Mouse (Mus musculus) ES-Bruce4 (cell line): ENCODE measurements around the gene Bora. TPM values are rescaled to one million over a fixed set of nuclear protein-coding genes. Genes with fewer than 3 reads are reported as not detected.

Source experiments
- H3K27ac ChIP-seq: 2 replicates; pipeline ENCODE4 v1.5.1; 2012; ENCODE audit warnings: low read length, inconsistent platforms; ENCODE audit not compliant: insufficient read depth
- H3K27me3 ChIP-seq: 2 replicates; pipeline ENCODE4 v1.6.1; 2012; ENCODE audit warnings: mild to moderate bottlenecking, low read length, inconsistent platforms; ENCODE audit not compliant: control insufficient read depth, poor library complexity, insufficient read depth, severe bottlenecking
- H3K36me3 ChIP-seq: 2 replicates; pipeline ENCODE4 v1.6.1; 2012; ENCODE audit warnings: inconsistent platforms, mild to moderate bottlenecking, low read length, moderate library complexity; ENCODE audit not compliant: control insufficient read depth, poor library complexity, insufficient read depth, severe bottlenecking
- H3K4me1 ChIP-seq: one replicate; pipeline ENCODE4 v1.8.1; 2011; ENCODE audit warnings: low read length; ENCODE audit not compliant: control insufficient read depth, insufficient read depth
- H3K4me3 ChIP-seq: 2 replicates; pipeline ENCODE4 v1.5.1; 2011; ENCODE audit warnings: low read depth, mild to moderate bottlenecking, low read length
- H3K9ac ChIP-seq: 2 replicates; pipeline ENCODE4 v1.6.1; 2012; ENCODE audit warnings: low read depth, mild to moderate bottlenecking, inconsistent platforms; ENCODE audit not compliant: poor library complexity, severe bottlenecking
- H3K9me3 ChIP-seq: replicated peaks from 2 replicates; pipeline ENCODE4 v1.6.1; 2012; ENCODE audit warnings: mild to moderate bottlenecking, low read length, inconsistent platforms; ENCODE audit not compliant: control insufficient read depth, poor library complexity, insufficient read depth, severe bottlenecking
- CTCF ChIP-seq: IDR thresholded peaks from one replicate; pipeline ENCODE4 v1.8.1; 2011; ENCODE audit warnings: low read depth, low read length
- EP300 ChIP-seq: IDR thresholded peaks from 2 replicates; pipeline ENCODE4 v1.6.1; 2011; ENCODE audit warnings: low read depth, low read length; ENCODE audit not compliant: insufficient read depth
- POLR2A ChIP-seq: IDR thresholded peaks from one replicate; pipeline ENCODE4 v1.8.1; 2011; ENCODE audit warnings: low read length; ENCODE audit not compliant: insufficient read depth
- polyA plus RNA-seq: library from polyadenylated mRNA; stranded (reverse); fragments of >200 nt; gene quantifications from 2 replicates; pipeline ENCODE4 v1.2.4, GENCODE M21; 2011; ENCODE audit warnings: low read depth; ENCODE audit not compliant: missing spikeins, insufficient read depth, insufficient read length

The Bora gene
- polyA plus RNA-seq, 1 experiment = 64.8 TPM

- Histone ChIP-seq H3K9me3 (no peaks in the 10 kb centered on the region), H3K9ac (peak overlapping the region; percentile 95), H3K27ac (peak overlapping the region; percentile 7; the same call in 1 of the 2 replicates), H3K27me3 (no peaks in the 10 kb centered on the region), H3K36me3 (peaks cover 7% of the 10 kb centered on the region; the same call in 1 of the 2 replicates), H3K4me3 (peak overlapping the region; percentile 88), H3K4me1 (no peaks in the 10 kb centered on the region)
- TF ChIP-seq POLR2A = no peak
- TF ChIP-seq CTCF = no peak
- no peak for TF ChIP-seq EP300
Measured at GRCm38 (mm10) chr14:99045378-99046030, 518 bp upstream of the Bora start.

GRCm38 (mm10) chr14:99046782-99047181, 760 bp downstream of the Bora start:
- peaks cover 11% of the 10 kb centered on the region; the same call in 1 of the 2 replicates for H3K36me3 ChIP-seq
- peak overlapping the region; percentile 92 for H3K4me3 ChIP-seq
- peak overlapping the region; percentile 73 for H3K9ac ChIP-seq
- TF ChIP-seq CTCF (no peak), EP300 (no peak), POLR2A (no peak)
- H3K4me1 ChIP-seq = no peaks in the 10 kb centered on the region
- H3K9me3 ChIP-seq = no peaks in the 10 kb centered on the region
- 0 out of 2 replicates have a peak overlapping the region, but pooled peaks have one; percentile 52 for H3K27ac ChIP-seq
- no peaks in the 10 kb centered on the region for H3K27me3 ChIP-seq

- H3K9ac ChIP-seq = no peak overlapping the region
- H3K4me1 ChIP-seq = peaks cover 3% of the 10 kb centered on the region
- H3K36me3 ChIP-seq = peaks cover 30% of the 10 kb centered on the region
- no peaks in the 10 kb centered on the region for H3K9me3 ChIP-seq
- H3K27me3 ChIP-seq = no peaks in the 10 kb centered on the region
- H3K4me3 ChIP-seq = no peak overlapping the region
- TF ChIP-seq EP300 = no peak
- no peak for TF ChIP-seq POLR2A
- no peak for TF ChIP-seq CTCF
- no peak overlapping the region for H3K27ac ChIP-seq
Measured at GRCm38 (mm10) chr14:99058959-99059586, 13.1 kb downstream of the Bora start.

- peaks cover 3% of the 10 kb centered on the region for H3K4me1 ChIP-seq
- H3K27ac ChIP-seq = no peak overlapping the region
- peaks cover 30% of the 10 kb centered on the region for H3K36me3 ChIP-seq
- H3K4me3 ChIP-seq = no peak overlapping the region
- H3K9ac ChIP-seq = no peak overlapping the region
- no peaks in the 10 kb centered on the region for H3K27me3 ChIP-seq
- no peak for TF ChIP-seq CTCF
- no peak for TF ChIP-seq POLR2A
- no peak for TF ChIP-seq EP300
- no peaks in the 10 kb centered on the region for H3K9me3 ChIP-seq
Measured at GRCm38 (mm10) chr14:99060616-99061015, 14.6 kb downstream of the Bora start.

- no peak for TF ChIP-seq POLR2A
- TF ChIP-seq EP300 = no peak
- no peak for TF ChIP-seq CTCF
- peaks cover 3% of the 10 kb centered on the region for H3K4me1 ChIP-seq
- H3K36me3 ChIP-seq = peaks cover 33% of the 10 kb centered on the region
- no peak overlapping the region for H3K27ac ChIP-seq
- H3K9me3 ChIP-seq = no peaks in the 10 kb centered on the region
- no peak overlapping the region for H3K9ac ChIP-seq
- H3K27me3 ChIP-seq = no peaks in the 10 kb centered on the region
- H3K4me3 ChIP-seq = no peak overlapping the region
Measured at GRCm38 (mm10) chr14:99063091-99063490, 17.1 kb downstream of the Bora start.

GRCm38 (mm10) chr14:99071146-99071545, 25.1 kb downstream of the Bora start:
- no peak overlapping the region for H3K9ac ChIP-seq
- no peak overlapping the region for H3K4me3 ChIP-seq
- no peaks in the 10 kb centered on the region for H3K9me3 ChIP-seq
- H3K4me1 ChIP-seq = no peaks in the 10 kb centered on the region
- H3K27ac ChIP-seq = no peak overlapping the region
- TF ChIP-seq EP300 (no peak), POLR2A (no peak), CTCF (no peak)
- H3K36me3 ChIP-seq = peaks cover 42% of the 10 kb centered on the region
- H3K27me3 ChIP-seq = no peaks in the 10 kb centered on the region
